Mouse (Mus musculus): Measurements from ENCODE around the gene Slc28a3.

DNA sequence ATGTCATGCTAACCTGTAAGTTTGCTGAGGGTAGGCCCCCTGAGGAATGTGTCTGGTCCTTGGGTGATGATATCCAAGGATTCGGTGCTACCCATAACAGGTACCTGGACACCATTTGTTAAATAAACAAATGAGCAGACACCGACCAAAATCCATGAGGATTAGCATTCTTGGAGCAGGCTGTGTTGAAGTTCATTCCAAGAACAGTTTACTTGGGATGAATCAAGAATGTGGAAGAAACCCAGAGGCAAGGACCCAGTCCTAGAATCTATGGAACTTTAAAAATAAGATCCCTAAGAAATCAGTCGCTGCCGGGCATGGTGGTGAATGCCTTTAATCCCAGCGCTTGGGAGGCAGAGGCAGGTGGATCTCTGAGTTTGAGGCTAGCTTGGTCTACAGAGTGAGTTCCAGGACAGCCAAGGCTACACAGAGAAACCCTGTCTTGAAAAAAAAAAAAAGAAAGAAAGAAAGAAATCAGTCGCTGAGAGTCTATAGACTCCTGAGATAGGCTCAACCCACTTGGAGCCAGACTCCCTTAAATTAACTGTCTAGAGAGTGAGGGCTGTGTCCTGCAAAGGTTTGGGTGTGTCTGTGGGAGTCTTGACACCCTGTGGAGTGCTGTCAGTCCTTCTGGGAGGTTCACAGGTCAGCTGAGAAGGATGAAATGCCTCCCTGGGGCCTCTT is 73.3 kb downstream of the Slc28a3 start:
- TF ChIP-seq CTCF (IDR thresholded peaks at IDR 0.05; ENCODE audit: extremely low read depth, insufficient read depth, low read length): no peak
- no peak for TF ChIP-seq POLR2A (IDR thresholded peaks at IDR 0.05; ENCODE audit: extremely low read depth, insufficient read depth, low read length)
